In genomic region chr10:94611969-94612440, GRCm38 (mm10) we compare ENCODE assay signal across 18 mouse cellular contexts.
DNase-seq lines count a peak whose midpoint lies in the region; ATAC-seq and TF ChIP-seq lines count a peak whose summit lies in the region.
"Had no signal": no experiment of that assay in that cellular context is flagged by ENCODE, and none has a peak within 500 bp of the region (broad histone marks: within the 10 kb centered on the region; RNA-seq: fewer than 3 reads in every experiment).

No protein-coding gene starts in this region.

- no peak for ATAC-seq in midbrain, postnatal 0 days (ENCODE audit: low FRiP score)
- ATAC-seq: intestine, postnatal 0 days had no signal

- 72% methylated on average over 4 of the region's 4 CpGs for WGBS in heart, embryonic 10.5 days
- 81% methylated on average over 4 of the region's 4 CpGs for WGBS in lung, adult 2 months
- 51% methylated on average over 4 of the region's 4 CpGs for WGBS in midbrain, postnatal 0 days
- WGBS in kidney, adult 2 months, result 80% methylated on average over 4 of the region's 4 CpGs

- TF ChIP-seq CTCF in lung, adult 2 months (IDR thresholded peaks at IDR 0.05; ENCODE audit: insufficient read depth, low read length), result no peak
- no peak for TF ChIP-seq CTCF in midbrain, postnatal 0 days (IDR thresholded peaks at IDR 0.05)
- no peak for TF ChIP-seq CTCF in kidney, adult 2 months (conservative IDR thresholded peaks at IDR 0.05; ENCODE audit: insufficient read depth, insufficient read length, low read depth, low read length)

- H3K27ac ChIP-seq in heart, embryonic 10.5 days, result no peak overlapping the region
- no peak overlapping the region for H3K27ac ChIP-seq in midbrain, postnatal 0 days (ENCODE audit: low read depth, low read length)
- H3K27ac ChIP-seq in kidney, adult 2 months (ENCODE audit: insufficient read depth, low read depth, low read length), result no peak overlapping the region
- H3K27ac ChIP-seq: kidney, postnatal 0 days; limb, embryonic 13.5 days; liver, embryonic 14.5 days; midbrain, embryonic 12.5 days had no signal

- H3K27me3 ChIP-seq in heart, embryonic 10.5 days (ENCODE audit: insufficient read depth, poor library complexity, severe bottlenecking), result no peaks in the 10 kb centered on the region
- H3K27me3 ChIP-seq in midbrain, postnatal 0 days (ENCODE audit: insufficient read depth, low read length), result no peaks in the 10 kb centered on the region
- no peaks in the 10 kb centered on the region for H3K27me3 ChIP-seq in kidney, adult 2 months (replicated peaks; ENCODE audit: control insufficient read depth, insufficient read depth, low read length)
- H3K27me3 ChIP-seq: limb, embryonic 13.5 days; midbrain, embryonic 12.5 days had no signal

- no peak overlapping the region for H3K4me3 ChIP-seq in heart, embryonic 10.5 days
- no peak overlapping the region for H3K4me3 ChIP-seq in lung, adult 2 months (replicated peaks; ENCODE audit: extremely low read depth, low read depth, low read length)
- no peak overlapping the region for H3K4me3 ChIP-seq in midbrain, postnatal 0 days (ENCODE audit: low read depth, low read length)
- no peak overlapping the region for H3K4me3 ChIP-seq in kidney, adult 2 months (ENCODE audit: insufficient read depth, low read depth, low read length)
- H3K4me3 ChIP-seq: limb, embryonic 13.5 days; midbrain, embryonic 12.5 days had no signal

- H3K9me3 ChIP-seq in heart, embryonic 10.5 days, result no peaks in the 10 kb centered on the region
- no peaks in the 10 kb centered on the region for H3K9me3 ChIP-seq in midbrain, postnatal 0 days (ENCODE audit: low read length)
- H3K9me3 ChIP-seq: limb, embryonic 13.5 days; midbrain, embryonic 12.5 days had no signal

- no peak overlapping the region for H3K4me2 ChIP-seq in midbrain, postnatal 0 days (ENCODE audit: low read depth, low read length, poor library complexity, severe bottlenecking)
- H3K4me2 ChIP-seq: limb, embryonic 13.5 days; midbrain, embryonic 12.5 days had no signal

- no peak overlapping the region for H3K9ac ChIP-seq in midbrain, postnatal 0 days (replicated peaks; ENCODE audit: low read length, poor library complexity, severe bottlenecking)
- H3K9ac ChIP-seq: limb, embryonic 13.5 days; liver, embryonic 14.5 days; midbrain, embryonic 12.5 days had no signal

- no peaks in the 10 kb centered on the region for H3K36me3 ChIP-seq in heart, embryonic 10.5 days
- H3K36me3 ChIP-seq in midbrain, postnatal 0 days (ENCODE audit: insufficient read depth, low read length), result no peaks in the 10 kb centered on the region
- H3K36me3 ChIP-seq in kidney, adult 2 months (ENCODE audit: control insufficient read depth, insufficient read depth, low read length), result no peaks in the 10 kb centered on the region
- H3K36me3 ChIP-seq: limb, embryonic 13.5 days; midbrain, embryonic 12.5 days had no signal

- TF ChIP-seq POLR2A in lung, adult 2 months (IDR thresholded peaks at IDR 0.05; ENCODE audit: borderline replicate concordance, extremely low read depth, low read depth, low read length), result no peak
- TF ChIP-seq POLR2A in kidney, adult 2 months (IDR thresholded peaks at IDR 0.05; ENCODE audit: low read depth, low read length), result no peak

- peak; percentile 23 to 35 for DNase-seq in cerebellum, postnatal 25 days
- DNase-seq in cerebellum, adult 8-10 months, result no peak
- peak; percentile 41 for DNase-seq in heart, postnatal 4 days
- no peak for DNase-seq in heart, embryonic 10.5 days (ENCODE audit: low spot score)
- DNase-seq in lung, postnatal 10 days, result peak; percentile 24
- no peak for DNase-seq in lung, adult 2 months
- peak; percentile 80 for DNase-seq in midbrain, postnatal 0 days (ENCODE audit: low spot score)
- no peak for DNase-seq in kidney, adult 2 months
- DNase-seq: adrenal gland, adult 2 months; cerebellum, adult 11 months; heart, postnatal 36 days; right cerebral cortex, adult 18-20 months; thymus, postnatal 4 days had no signal

- H3K4me1 ChIP-seq in heart, embryonic 10.5 days, result peaks cover 6% of the 10 kb centered on the region; the same call in 1 of the 2 replicates
- no peaks in the 10 kb centered on the region for H3K4me1 ChIP-seq in lung, adult 2 months (ENCODE audit: control insufficient read depth, insufficient read depth, low read length)
- peaks cover 9% of the 10 kb centered on the region for H3K4me1 ChIP-seq in midbrain, postnatal 0 days (ENCODE audit: insufficient read depth, low read length)
- no peaks in the 10 kb centered on the region for H3K4me1 ChIP-seq in kidney, adult 2 months (ENCODE audit: control insufficient read depth, insufficient read depth, low read length)
- H3K4me1 ChIP-seq: limb, embryonic 13.5 days had no signal

Comparison
In these comparisons a context has a peak if more than half of its experiments do, and no peak if none do; other contexts are left out.
1. DNase-seq: peak in cerebellum, postnatal 25 days (2 of 2), heart, postnatal 4 days (single experiment), lung, postnatal 10 days (single experiment) and midbrain, postnatal 0 days (single experiment); none in cerebellum, adult 8-10 months (single experiment), heart, embryonic 10.5 days (single experiment), lung, adult 2 months (single experiment) and kidney, adult 2 months (single experiment).